Mouse (Mus musculus): ENCODE data around the gene Irs2.
A peak's percentile ranks its signal among the peaks of the same experiment; 100 is the strongest.

Irs2 gene

DNA sequence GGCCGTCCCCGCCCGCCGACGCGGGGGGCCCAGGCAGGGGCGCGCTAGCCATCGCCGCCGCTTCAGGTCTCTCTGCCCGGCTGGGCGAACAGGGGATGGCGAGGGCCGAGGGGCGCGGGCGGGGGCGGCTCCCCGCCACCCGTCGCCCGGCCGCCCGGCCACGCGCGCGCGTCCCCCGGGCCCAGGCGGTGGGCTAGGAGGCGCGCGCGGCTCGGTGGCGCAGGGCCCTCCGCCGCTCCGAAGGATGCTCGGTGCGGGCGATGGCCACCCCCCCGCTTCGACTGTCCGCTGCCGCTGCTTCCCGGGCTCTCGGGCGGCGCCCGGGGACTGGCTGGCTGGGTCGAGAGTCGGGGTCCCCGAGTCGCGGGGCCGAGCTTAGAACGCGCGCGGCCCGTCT, at the start of gene Irs2:
Irs2 (minus strand) TSS at position 80 of the 397 bp plus-strand sequence.
- DNase-seq: no peak

GRCm38 (mm10) chr8:11056665-11057064, 48.4 kb upstream of the Irs2 start:
- DNase-seq: no peak

DNA sequence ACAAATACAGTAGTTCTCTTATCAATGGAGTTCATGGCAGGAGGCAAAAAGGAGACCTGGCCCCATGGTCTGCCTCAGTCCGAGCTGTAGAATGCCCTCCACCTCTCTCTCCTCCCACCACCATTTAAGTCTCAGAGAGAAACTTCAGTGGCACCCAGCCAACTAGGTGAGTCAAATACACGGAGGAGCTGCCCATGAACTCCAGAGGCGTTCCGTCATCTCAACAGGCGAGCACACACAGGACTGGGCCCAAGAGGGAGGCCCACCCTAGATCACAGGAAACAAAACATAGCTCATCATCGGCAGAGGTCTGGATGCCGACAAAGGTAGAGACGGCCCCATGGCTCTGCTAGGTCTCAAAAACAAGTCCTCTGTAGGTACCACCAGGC, 47.9 kb upstream of the Irs2 start:
- no peak for DNase-seq

GRCm38 (mm10) chr8:11055557-11056174, 47.4 kb upstream of the Irs2 start:
- no peak for DNase-seq

GRCm38 (mm10) chr8:11049835-11050234, 41.6 kb upstream of the Irs2 start:
- DNase-seq: no peak

GRCm38 (mm10) chr8:11047812-11048211, 39.6 kb upstream of the Irs2 start:
- no peak for DNase-seq

GRCm38 (mm10) chr8:11044660-11045059, 36.4 kb upstream of the Irs2 start:
- DNase-seq: no peak

GRCm38 (mm10) chr8:11043591-11043990, 35.3 kb upstream of the Irs2 start:
- DNase-seq: no peak

DNA sequence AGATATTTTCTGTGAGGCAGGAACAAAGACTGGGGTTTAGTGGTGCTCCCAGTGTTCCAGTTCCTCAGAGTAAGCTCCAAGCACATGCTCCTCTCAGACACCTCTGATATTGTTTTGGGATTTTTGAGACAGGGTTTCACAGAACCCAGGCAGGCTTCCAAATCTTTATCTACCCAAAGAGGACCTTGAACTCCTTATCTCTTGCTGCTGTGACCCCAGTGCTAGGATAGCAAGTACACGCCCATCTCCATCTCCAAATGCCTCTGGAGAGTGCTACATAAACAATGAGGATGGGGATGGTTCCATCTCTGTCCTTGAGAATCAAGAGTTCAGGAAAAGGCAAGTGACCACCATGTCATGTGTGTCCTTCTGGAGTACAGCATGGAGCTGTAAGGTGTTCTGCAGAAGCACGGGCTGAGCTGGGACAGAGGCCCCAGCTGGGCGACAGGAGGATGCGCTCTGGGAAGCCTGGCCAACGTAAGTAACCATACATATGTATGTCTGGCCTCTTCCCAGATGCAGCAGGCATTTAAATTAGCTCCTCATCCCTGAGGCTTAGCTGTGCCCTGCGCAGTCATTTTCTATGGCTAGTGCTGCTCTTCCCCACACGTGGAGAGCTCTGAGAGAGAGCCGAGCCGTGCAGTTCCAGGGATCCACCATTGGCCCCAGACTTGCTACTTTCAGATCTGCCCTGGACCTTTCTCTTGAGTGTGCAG, 34.8 kb upstream of the Irs2 start:
- no peak for DNase-seq

GRCm38 (mm10) chr8:11040088-11040487, 31.8 kb upstream of the Irs2 start:
- no peak for DNase-seq

DNA sequence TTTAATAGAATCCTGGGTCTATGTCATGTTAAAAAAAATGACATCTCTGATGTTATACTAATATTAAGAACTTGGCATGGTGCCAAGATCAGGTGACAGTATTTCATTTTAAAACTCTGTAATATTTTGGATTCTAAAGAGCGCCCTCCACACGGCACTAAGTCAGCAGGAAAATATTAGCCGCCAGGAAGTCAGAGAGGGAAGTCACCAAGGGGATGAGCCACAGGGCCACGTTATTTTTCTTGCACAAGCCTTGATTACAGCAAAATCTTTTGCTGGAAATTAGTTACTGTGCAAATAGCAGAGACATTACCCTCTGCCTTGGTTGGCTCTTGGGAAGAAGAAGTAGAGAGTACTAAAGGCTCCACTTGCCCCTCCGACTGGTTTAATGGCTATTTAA, 30.5 kb upstream of the Irs2 start:
- DNase-seq: no peak

- DNase-seq: no peak
These were observed 30.1 kb upstream of the Irs2 start for GRCm38 (mm10) chr8:11038367-11038766.

DNA sequence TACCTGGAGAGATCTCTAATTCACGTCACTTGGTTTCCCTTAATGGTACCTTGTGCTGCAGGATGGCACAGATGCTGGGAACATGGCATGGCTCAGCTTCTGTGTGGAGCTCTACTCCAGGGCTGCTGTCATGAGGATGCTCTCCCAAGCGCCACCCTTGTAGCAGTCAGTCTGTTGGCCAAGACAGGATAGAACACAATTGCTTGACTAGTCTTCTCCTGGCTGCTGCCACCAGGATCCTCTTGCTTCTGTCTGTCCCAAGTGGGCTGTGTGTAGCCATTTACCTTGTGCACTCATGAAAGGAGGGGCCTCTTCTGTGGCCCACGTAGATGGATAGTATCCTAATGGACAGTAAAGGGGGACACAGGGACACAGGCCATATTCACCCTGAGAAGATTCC, 28.5 kb upstream of the Irs2 start:
- no peak for DNase-seq

GRCm38 (mm10) chr8:11035628-11036416, 27.6 kb upstream of the Irs2 start:
- no peak for DNase-seq

DNA sequence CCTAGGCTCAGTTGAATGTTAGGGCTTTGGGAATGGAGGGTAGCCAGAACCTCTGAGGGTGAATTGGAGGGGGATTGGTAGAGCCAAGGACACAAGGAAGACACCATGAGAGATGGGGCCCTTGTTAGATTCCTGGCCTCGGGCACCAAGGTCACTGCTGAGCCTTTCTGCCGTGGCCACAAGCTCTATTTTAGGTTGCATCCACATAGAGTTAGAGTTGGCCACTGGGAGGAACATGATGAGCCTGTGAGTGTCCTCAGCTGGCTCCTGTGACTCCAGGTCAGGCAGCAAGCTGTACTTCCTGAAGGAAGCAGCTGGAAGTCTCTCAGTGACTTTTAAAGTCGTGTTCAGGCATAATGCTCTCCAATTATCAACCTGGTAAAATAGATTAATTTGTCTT, 16.6 kb upstream of the Irs2 start:
- no peak for DNase-seq

DNA sequence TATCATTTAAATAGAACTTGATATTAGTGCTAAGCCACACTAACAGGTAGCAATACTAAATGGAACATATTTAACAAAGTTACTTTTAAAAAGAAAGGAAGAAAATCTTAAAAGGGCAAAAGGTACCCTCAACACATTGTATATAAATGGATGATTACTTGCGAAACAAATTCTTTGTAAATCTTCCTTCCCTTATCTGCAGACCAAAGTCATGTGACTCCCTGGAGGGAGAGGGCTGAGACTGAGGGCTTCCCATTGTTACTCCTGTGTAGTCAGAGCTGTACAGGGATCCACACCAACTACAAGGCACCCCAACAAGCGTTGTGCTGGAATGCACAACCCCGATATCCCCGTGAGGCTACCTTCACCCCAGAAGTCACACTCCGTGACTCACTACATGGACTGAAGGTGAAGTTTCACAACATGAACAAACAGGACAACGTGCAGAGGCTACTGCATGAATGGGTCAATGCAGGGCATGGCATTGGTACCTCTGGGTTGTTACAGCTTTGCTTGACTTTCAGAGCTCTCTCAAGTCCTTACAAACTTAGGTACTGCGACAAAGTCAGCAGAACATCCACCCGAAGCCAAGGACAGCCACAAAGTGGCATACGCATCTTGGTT, 12.8 kb upstream of the Irs2 start:
- no peak for DNase-seq

DNA sequence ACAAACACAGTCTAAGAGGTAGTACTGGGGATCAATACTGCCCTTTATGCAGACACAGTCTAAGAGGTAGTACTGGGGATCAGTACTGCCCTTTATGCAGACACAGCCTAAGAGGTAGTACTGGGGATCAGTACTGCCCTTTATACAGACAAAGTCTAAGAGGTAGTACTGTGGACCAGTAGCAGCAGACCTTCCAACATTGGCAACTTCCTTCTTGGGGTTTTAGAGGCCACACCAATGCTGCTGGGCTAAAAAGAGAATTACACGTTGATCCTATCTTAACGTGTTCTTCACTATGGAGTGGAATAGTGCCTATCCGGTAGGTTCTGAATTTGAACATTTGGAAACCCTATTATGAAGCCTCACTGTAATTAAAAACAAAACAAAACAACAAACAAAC, 7.4 kb upstream of the Irs2 start:
- DNase-seq: no peak

- DNase-seq: peak; percentile 58
These were observed 5.0 kb upstream of the Irs2 start for GRCm38 (mm10) chr8:11013258-11013657.

- no peak for DNase-seq
These were observed 3.7 kb upstream of the Irs2 start for GRCm38 (mm10) chr8:11011787-11012485.

DNA sequence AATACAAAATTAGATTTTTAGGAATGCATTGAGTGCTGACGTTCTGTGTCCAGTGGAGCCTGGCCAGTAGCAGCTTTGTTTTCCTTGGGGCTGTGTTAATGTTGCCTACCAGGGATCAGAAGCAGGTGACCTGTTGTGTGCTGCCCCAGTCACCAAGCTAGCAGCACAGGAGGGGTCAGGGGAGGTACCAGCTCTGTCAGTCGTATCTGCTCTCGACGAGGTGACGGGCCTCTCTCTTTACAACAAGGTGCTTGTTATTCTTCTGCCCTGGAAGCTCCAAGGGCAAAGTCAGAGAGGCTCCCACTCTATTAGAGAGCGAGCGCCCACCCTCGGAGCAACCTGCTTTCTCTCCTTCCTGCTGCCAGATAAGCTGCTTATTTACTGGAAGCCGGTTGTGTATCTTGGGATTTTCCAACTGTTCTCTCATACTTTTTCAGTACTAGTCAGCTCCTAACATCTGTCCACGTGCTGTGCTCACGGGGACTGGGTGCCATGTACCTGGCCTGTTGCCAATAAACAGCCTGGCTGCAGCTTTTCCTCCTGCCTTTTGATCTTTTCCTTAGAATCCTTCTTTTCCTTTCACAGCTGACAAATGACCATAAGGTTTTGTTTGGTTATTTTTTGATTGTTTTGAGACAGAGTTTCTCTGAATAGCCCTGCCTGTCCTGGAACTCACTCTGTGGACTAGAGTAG, 2.8 kb upstream of the Irs2 start:
- DNase-seq: no peak

DNA sequence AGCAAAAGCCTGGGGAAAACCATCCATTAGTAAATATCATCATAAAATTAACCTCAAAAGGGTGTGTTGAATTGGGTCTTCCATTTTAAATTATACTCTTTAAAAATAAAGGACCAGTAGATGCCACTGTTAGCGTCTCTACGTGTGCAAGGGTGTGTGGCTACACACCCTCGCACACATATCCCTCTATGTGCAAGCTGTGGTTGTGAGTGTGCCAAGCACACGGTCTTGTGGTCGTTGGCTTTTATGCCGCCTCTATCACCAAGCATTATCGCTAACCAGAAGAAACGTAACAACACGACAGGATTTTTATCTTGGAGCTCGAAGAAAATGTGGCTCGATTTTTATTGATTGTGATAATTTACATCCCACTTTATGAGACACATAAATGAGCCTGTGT, 2.1 kb upstream of the Irs2 start:
- no peak for DNase-seq

GRCm38 (mm10) chr8:11009431-11010071, 1.3 kb upstream of the Irs2 start:
- DNase-seq: peak; percentile 77

All from right cerebral cortex, postnatal 25 days (tissue).